9 mouse cellular contexts compared by ENCODE assay signal in the genomic region with DNA sequence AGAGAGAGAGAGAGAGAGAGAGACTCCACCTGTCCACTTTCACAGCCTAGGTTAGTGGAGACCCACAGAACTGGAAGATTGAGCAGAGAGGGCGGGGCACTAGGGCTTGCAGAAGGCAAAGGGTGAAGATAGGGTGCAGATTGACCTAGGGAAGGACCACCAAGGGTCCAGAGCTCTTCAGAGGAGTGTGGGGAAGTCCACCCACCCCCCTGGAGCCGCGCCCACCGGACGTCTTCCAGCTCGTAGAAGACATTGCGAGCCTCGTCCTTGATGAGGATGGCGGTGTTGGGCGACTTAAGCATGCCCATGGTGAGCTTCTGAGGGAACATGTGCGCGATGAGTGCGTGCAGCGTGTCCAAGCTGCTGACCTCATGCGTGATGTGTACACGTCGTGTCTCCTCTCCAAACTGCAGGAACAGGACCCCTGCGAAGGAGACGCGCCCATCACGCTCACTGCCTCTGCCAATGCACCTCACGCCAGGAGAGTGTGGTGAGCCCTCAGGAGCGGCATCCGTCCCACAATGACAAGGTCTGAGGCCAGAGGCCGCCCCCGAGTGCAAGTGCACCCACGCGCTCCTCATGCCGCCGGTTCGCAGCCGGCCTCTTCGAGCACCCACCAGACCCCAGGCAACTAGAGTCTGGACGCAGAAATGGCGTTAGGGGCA. TPM values are rescaled to one million over a fixed set of nuclear protein-coding genes. Genes with fewer than 3 reads are reported as not detected.
A peak's percentile ranks its signal among the peaks of the same experiment; 100 is the strongest.
DNase-seq lines count a peak whose midpoint lies in the region; ATAC-seq and TF ChIP-seq lines count a peak whose summit lies in the region.
"Had no signal": no experiment of that assay in that cellular context is flagged by ENCODE, and none has a peak within 500 bp of the region (broad histone marks: within the 10 kb centered on the region; RNA-seq: fewer than 3 reads in every experiment).

No protein-coding gene starts in this region.

- H3K27ac ChIP-seq in liver, embryonic 12.5 days: no peak overlapping the region
- H3K27ac ChIP-seq in liver, postnatal 0 days (ENCODE audit: low read depth): no peak overlapping the region
- H3K27ac ChIP-seq in embryonic facial prominence, embryonic 13.5 days: no peak overlapping the region
- H3K27ac ChIP-seq in intestine, embryonic 14.5 days (ENCODE audit: low read depth): no peak overlapping the region
- 0 out of 2 replicates have a peak overlapping the region, but pooled peaks have one; percentile 17 for H3K27ac ChIP-seq in olfactory bulb, adult 2 months (ENCODE audit: insufficient read depth, low read depth, low read length)
- H3K27ac ChIP-seq: liver, embryonic 15.5 days had no signal

- peaks cover 98% of the 10 kb centered on the region for H3K27me3 ChIP-seq in liver, embryonic 12.5 days (replicated peaks)
- H3K27me3 ChIP-seq in liver, postnatal 0 days (ENCODE audit: insufficient read depth, low read length): peaks cover 77% of the 10 kb centered on the region
- peaks cover 84% of the 10 kb centered on the region for H3K27me3 ChIP-seq in embryonic facial prominence, embryonic 13.5 days
- peaks cover 80% of the 10 kb centered on the region for H3K27me3 ChIP-seq in intestine, embryonic 14.5 days (replicated peaks; ENCODE audit: control insufficient read depth, insufficient read depth, low read length)

- no peak for TF ChIP-seq POLR2A in olfactory bulb, adult 2 months (IDR thresholded peaks at IDR 0.05; ENCODE audit: insufficient read depth, low read depth, low read length)

- no peak for TF ChIP-seq EP300 in liver, postnatal 0 days (IDR thresholded peaks at IDR 0.05; ENCODE audit: low read depth)

- no peaks in the 10 kb centered on the region for H3K36me3 ChIP-seq in liver, embryonic 12.5 days
- H3K36me3 ChIP-seq in liver, postnatal 0 days (replicated peaks; ENCODE audit: insufficient read depth, low read length): no peaks in the 10 kb centered on the region
- H3K36me3 ChIP-seq in embryonic facial prominence, embryonic 13.5 days: no peaks in the 10 kb centered on the region
- no peaks in the 10 kb centered on the region for H3K36me3 ChIP-seq in intestine, embryonic 14.5 days (ENCODE audit: control insufficient read depth, insufficient read depth, low read length)
- H3K36me3 ChIP-seq: liver, embryonic 15.5 days had no signal

- no peaks in the 10 kb centered on the region for H3K9me3 ChIP-seq in liver, embryonic 12.5 days (replicated peaks)
- no peaks in the 10 kb centered on the region for H3K9me3 ChIP-seq in liver, postnatal 0 days (ENCODE audit: low read length)
- H3K9me3 ChIP-seq in embryonic facial prominence, embryonic 13.5 days: no peaks in the 10 kb centered on the region
- no peaks in the 10 kb centered on the region for H3K9me3 ChIP-seq in intestine, embryonic 14.5 days (ENCODE audit: control insufficient read depth, low read length)
- H3K9me3 ChIP-seq: liver, embryonic 15.5 days had no signal

- H3K4me1 ChIP-seq in liver, embryonic 12.5 days: peaks cover 40% of the 10 kb centered on the region
- peaks cover 19% of the 10 kb centered on the region for H3K4me1 ChIP-seq in liver, postnatal 0 days (ENCODE audit: insufficient read depth)
- peaks cover 58% of the 10 kb centered on the region for H3K4me1 ChIP-seq in embryonic facial prominence, embryonic 13.5 days
- peaks cover 31% of the 10 kb centered on the region for H3K4me1 ChIP-seq in intestine, embryonic 14.5 days (replicated peaks; ENCODE audit: control insufficient read depth, insufficient read depth, low read length)
- H3K4me1 ChIP-seq in olfactory bulb, adult 2 months (ENCODE audit: control insufficient read depth, insufficient read depth, low read length): peaks cover 52% of the 10 kb centered on the region

- no peak for DNase-seq in liver, postnatal 0 days
- no peak for DNase-seq in intestine, embryonic 14.5 days (ENCODE audit: low spot score)
- no peak for DNase-seq in adrenal gland, adult 8-10 months
- DNase-seq: right cerebral cortex, postnatal 25 days had no signal

- H3K9ac ChIP-seq in liver, embryonic 12.5 days: no peak overlapping the region
- no peak overlapping the region for H3K9ac ChIP-seq in liver, postnatal 0 days (replicated peaks)
- H3K9ac ChIP-seq in embryonic facial prominence, embryonic 13.5 days: no peak overlapping the region
- H3K9ac ChIP-seq in intestine, embryonic 14.5 days (ENCODE audit: low read length): no peak overlapping the region
- H3K9ac ChIP-seq: liver, embryonic 15.5 days had no signal

- H3K4me3 ChIP-seq in liver, embryonic 12.5 days: peak overlapping the region; percentile 26; the same call in 1 of the 2 replicates
- H3K4me3 ChIP-seq in liver, postnatal 0 days (ENCODE audit: low read depth, low read length): no peak overlapping the region
- peak overlapping the region; percentile 47 for H3K4me3 ChIP-seq in embryonic facial prominence, embryonic 13.5 days
- H3K4me3 ChIP-seq in intestine, embryonic 14.5 days (ENCODE audit: low read depth, low read length): peak overlapping the region; percentile 35; the same call in 1 of the 2 replicates
- no peak overlapping the region for H3K4me3 ChIP-seq in olfactory bulb, adult 2 months (ENCODE audit: insufficient read depth, low read depth, low read length)
- H3K4me3 ChIP-seq: liver, embryonic 15.5 days had no signal

- TF ChIP-seq CTCF in liver, postnatal 0 days (IDR thresholded peaks at IDR 0.05; ENCODE audit: low read depth): no peak
- no peak for TF ChIP-seq CTCF in olfactory bulb, adult 2 months (IDR thresholded peaks at IDR 0.05; ENCODE audit: insufficient read depth, low read depth, low read length)

- peak overlapping the region; percentile 52 for H3K4me2 ChIP-seq in liver, embryonic 12.5 days
- H3K4me2 ChIP-seq in liver, postnatal 0 days (ENCODE audit: low read depth, low read length): no peak overlapping the region
- H3K4me2 ChIP-seq in embryonic facial prominence, embryonic 13.5 days: peak overlapping the region; percentile 86
- H3K4me2 ChIP-seq in intestine, embryonic 14.5 days (ENCODE audit: low read length): peak overlapping the region; percentile 59

- ATAC-seq in liver, embryonic 12.5 days: no peak
- no peak for ATAC-seq in liver, postnatal 0 days
- no peak for ATAC-seq in embryonic facial prominence, embryonic 13.5 days (ENCODE audit: insufficient number of reproducible peaks, insufficient read depth, low FRiP score, low TSS enrichment, low read depth)
- no peak for ATAC-seq in intestine, embryonic 14.5 days (replicated peaks; ENCODE audit: low FRiP score, low TSS enrichment, low read depth)
- ATAC-seq in megakaryocyte-erythroid progenitor cell, adult 5-6 weeks (replicated peaks; ENCODE audit: low FRiP score, low TSS enrichment, poor library complexity, severe bottlenecking): no peak

- 12% methylated on average over 35 of the region's 35 CpGs for WGBS in liver, embryonic 12.5 days (ENCODE audit: insufficient replicate concordance)
- 12% methylated on average over 35 of the region's 35 CpGs for WGBS in liver, postnatal 0 days (ENCODE audit: insufficient replicate concordance)
- 12% methylated on average over 35 of the region's 35 CpGs for WGBS in embryonic facial prominence, embryonic 13.5 days
- 11% methylated on average over 35 of the region's 35 CpGs for WGBS in intestine, embryonic 14.5 days
- 65% methylated on average over 35 of the region's 35 CpGs for WGBS in olfactory bulb, adult 2 months

RNA-seq across cellular contexts. Expression of gene 4933428G20Rik, which starts 36.1 kb away (rescaled TPM):
- 1.3 and 1.4 TPM in 2 replicates for polyA plus RNA-seq in liver, embryonic 12.5 days (2016; fragmentation: Nextera tagmentation; extraction: Ambion mirVana)
- polyA plus RNA-seq in liver, postnatal 0 days (2015; fragmentation: Nextera tagmentation; extraction: Ambion mirVana): 0.20 and 0.25 TPM in 2 replicates
- polyA plus RNA-seq in embryonic facial prominence, embryonic 13.5 days (2015; fragmentation: Nextera tagmentation; extraction: Ambion mirVana): 1.4 and 1.8 TPM in 2 replicates
- polyA plus RNA-seq in intestine, embryonic 14.5 days (2014; fragmentation: Nextera tagmentation; extraction: Ambion mirVana): 0.12 TPM in 2 replicates
- not detected in 2 replicates for polyA plus RNA-seq in olfactory bulb, adult 2 months (2012; ENCODE audit: insufficient read depth, insufficient read length, low replicate concordance, missing spikeins)
- total RNA-seq in adrenal gland, adult 8-10 months (2022): under 1 TPM in 3 of 4 experiments, not detected in 1; 0.35 to 0.80 (median 0.45) TPM
- total RNA-seq in megakaryocyte-erythroid progenitor cell, adult 5-6 weeks (2014; fragmentation: Nextera tagmentation): not detected in 2 replicates
- not detected in 2 replicates for total RNA-seq in megakaryocyte-erythroid progenitor cell, adult 5-6 weeks (2017)

RNA-seq across cellular contexts. Expression of gene Srcin1, which starts 39.8 kb away (rescaled TPM):
- polyA plus RNA-seq in liver, embryonic 12.5 days (2016; fragmentation: Nextera tagmentation; extraction: Ambion mirVana): 0.01 and 0.10 TPM in 2 replicates
- 0.02 and 0.05 TPM in 2 replicates for polyA plus RNA-seq in liver, postnatal 0 days (2015; fragmentation: Nextera tagmentation; extraction: Ambion mirVana)
- 0.76 and 1.2 TPM in 2 replicates for polyA plus RNA-seq in embryonic facial prominence, embryonic 13.5 days (2015; fragmentation: Nextera tagmentation; extraction: Ambion mirVana)
- 0.16 and 0.30 TPM in 2 replicates for polyA plus RNA-seq in intestine, embryonic 14.5 days (2014; fragmentation: Nextera tagmentation; extraction: Ambion mirVana)
- not detected in 2 replicates for polyA plus RNA-seq in olfactory bulb, adult 2 months (2012; ENCODE audit: insufficient read depth, insufficient read length, low replicate concordance, missing spikeins)
- 10 to 100 TPM; 10.7 to 37.6 (median 19.9) TPM for total RNA-seq in adrenal gland, adult 8-10 months (2022)
- not detected in 2 replicates for total RNA-seq in megakaryocyte-erythroid progenitor cell, adult 5-6 weeks (2014; fragmentation: Nextera tagmentation)
- total RNA-seq in megakaryocyte-erythroid progenitor cell, adult 5-6 weeks (2017): not detected in 2 replicates
- polyA plus RNA-seq: liver, embryonic 15.5 days had no signal

Comparison
In these comparisons a context has a peak if more than half of its experiments do, and no peak if none do; other contexts are left out.
1. H3K4me3 ChIP-seq: peak in liver, embryonic 12.5 days (single experiment), embryonic facial prominence, embryonic 13.5 days (single experiment) and intestine, embryonic 14.5 days (single experiment); none in liver, postnatal 0 days (single experiment) and olfactory bulb, adult 2 months (single experiment).